Mouse (Mus musculus) stomach, postnatal 0 days (tissue): ENCODE results near the gene Srsf4.

Experiments
- CTCF ChIP-seq: IDR thresholded peaks from 2 replicates; pipeline ENCODE4 v1.5.1; 2016; ENCODE audit warnings: antibody characterized with exemption, low read depth, mild to moderate bottlenecking, moderate library complexity
- EP300 ChIP-seq: optimal IDR thresholded peaks from 2 replicates; pipeline ENCODE3; 2016; ENCODE audit warnings: antibody characterized with exemption

- TF ChIP-seq CTCF (no peak), EP300 (no peak)
Observed at GRCm38 (mm10) chr4:131890692-131891091, 17.3 kb downstream of the Srsf4 start.
